Mouse (Mus musculus) MEL (cell line): ENCODE measurements around the gene Hoxa9.

Experiments used
- CTCF ChIP-seq, 3 experiments: IDR thresholded peaks in 2 of 3; conservative IDR thresholded peaks in 1 of 3; 2 replicates each; pipeline ENCODE4 v1.5.1; 2011 to 2012; ENCODE audit warnings: low read length in 3 of 3, low read depth in 2 of 3, mild to moderate bottlenecking in 2 of 3, improper control_type of control experiment in 1 of 3, inconsistent platforms in 1 of 3, mixed read lengths in 1 of 3, moderate library complexity in 1 of 3; ENCODE audit not compliant: control insufficient read depth in 1 of 3, insufficient read depth in 1 of 3, poor library complexity in 1 of 3, severe bottlenecking in 1 of 3
- E2F4 ChIP-seq: IDR thresholded peaks from 2 replicates; pipeline ENCODE4 v1.6.1; 2011; ENCODE audit warnings: low read depth, low read length, improper control_type of control experiment, borderline replicate concordance
- MAZ ChIP-seq: IDR thresholded peaks from 2 replicates; pipeline ENCODE4 v1.6.1; 2012; ENCODE audit warnings: low read depth, mild to moderate bottlenecking, inconsistent platforms, low read length, improper control_type of control experiment
- POLR2A ChIP-seq, 2 experiments: IDR thresholded peaks; 2 replicates each; pipeline ENCODE4 v1.6.1; 2011 to 2012; ENCODE audit warnings: low read length in 2 of 2, mild to moderate bottlenecking in 2 of 2, control low read depth in 1 of 2, improper control_type of control experiment in 1 of 2, low read depth in 1 of 2, moderate library complexity in 1 of 2; ENCODE audit not compliant: control insufficient read depth in 1 of 2, insufficient read depth in 1 of 2, poor library complexity in 1 of 2
- RAD21 ChIP-seq: IDR thresholded peaks from 2 replicates; pipeline ENCODE4 v1.6.1; 2011; ENCODE audit warnings: mild to moderate bottlenecking, low read depth, low read length, improper control_type of control experiment

- TF ChIP-seq CTCF (IDR thresholded peaks at IDR 0.05 in 2 of 3, conservative IDR thresholded peaks at IDR 0.05 in 1 of 3; ENCODE audit: control insufficient read depth in 1 of 3, insufficient read depth in 1 of 3, low read depth in 2 of 3, low read length in 3 of 3, poor library complexity in 1 of 3, severe bottlenecking in 1 of 3) (no peak), POLR2A (IDR thresholded peaks at IDR 0.05; ENCODE audit: control insufficient read depth in 1 of 2, insufficient read depth in 1 of 2, low read depth in 1 of 2, low read length in 2 of 2, poor library complexity in 1 of 2) (no peak), RAD21 (no peak), MAZ (no peak), E2F4 (no peak)
Measured at GRCm38 (mm10) chr6:52215771-52216535, 14.9 kb downstream of the Hoxa9 start.
